Mouse (Mus musculus) adrenal gland (tissue): ENCODE measurements around the gene Syap1.
"Not testable (repeated sequence)": the region's sequence is repeated elsewhere in the genome, so short reads cannot be mapped to it uniquely, and the experiment has no call there.

ENCODE experiments used
- intact Hi-C: fragments of 180-260 bp; cut with DNase I; formaldehyde crosslinking; loops from one replicate; pipeline ENCODE4 v1.15.1; 2025
- microRNA-seq, 2 experiments: library from miRNA; unstranded; fragments of <30 nt; microRNA quantifications; one replicate each; pipeline ENCODE4; 2019

Syap1 gene

GRCm38 (mm10) chrX:162831036-162831435 is 57.2 kb downstream of the Syap1 start:
- intact Hi-C loops, result no loop called here

DNA sequence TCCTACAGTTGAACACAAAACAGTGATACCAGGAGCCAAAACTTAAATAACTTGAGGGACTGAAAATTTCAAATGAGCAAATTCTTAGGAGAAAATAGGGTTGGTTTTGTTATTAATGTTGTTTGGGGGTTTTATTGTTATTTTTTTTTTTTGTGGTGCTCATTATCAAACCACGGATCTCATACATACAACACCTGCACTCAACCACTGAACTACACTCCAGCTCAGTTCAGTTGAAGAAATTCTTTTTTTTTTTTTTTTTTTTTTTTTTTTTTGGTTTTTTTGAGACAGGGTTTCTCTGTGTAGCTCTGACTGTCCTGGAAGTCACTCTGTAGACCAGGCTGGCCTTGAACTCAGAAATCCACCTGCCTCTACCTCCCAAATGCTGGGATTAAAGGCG is 57.9 kb downstream of the Syap1 start:
- intact Hi-C loops, result not testable (repeated sequence)

GRCm38 (mm10) chrX:162829741-162830140 is 58.5 kb downstream of the Syap1 start:
- intact Hi-C loops, result no loop called here

DNA sequence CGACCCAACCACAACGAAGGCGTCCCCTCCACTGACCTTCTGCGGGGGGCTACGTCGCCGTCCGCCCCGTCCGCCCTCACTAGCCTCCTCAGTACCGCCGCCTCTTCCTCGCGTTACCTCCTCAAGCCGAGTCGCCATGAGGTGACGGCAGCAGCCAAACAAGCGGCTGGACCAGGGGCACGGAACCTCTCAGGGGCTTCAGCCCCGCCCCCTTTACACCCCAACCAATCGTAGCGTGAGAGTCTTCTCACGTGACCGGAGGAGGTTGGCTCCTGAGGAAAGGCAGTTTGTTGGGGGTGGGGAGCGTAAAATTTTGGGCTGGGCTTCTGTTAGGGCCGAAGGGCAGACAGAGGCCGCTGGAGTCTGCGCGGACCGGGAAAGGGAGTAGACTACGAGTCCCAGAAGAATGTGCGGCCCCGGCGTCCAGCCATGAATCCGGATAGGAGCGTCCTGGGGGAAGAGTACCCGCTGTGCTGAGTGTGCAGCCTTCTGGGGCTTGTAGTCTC is 59.0 kb downstream of the Syap1 start, which contains the start of gene Txlng:
TSS of gene Txlng (minus strand) at position 252 of the 506 bp plus-strand sequence.
- intact Hi-C loops, result no loop called here

DNA sequence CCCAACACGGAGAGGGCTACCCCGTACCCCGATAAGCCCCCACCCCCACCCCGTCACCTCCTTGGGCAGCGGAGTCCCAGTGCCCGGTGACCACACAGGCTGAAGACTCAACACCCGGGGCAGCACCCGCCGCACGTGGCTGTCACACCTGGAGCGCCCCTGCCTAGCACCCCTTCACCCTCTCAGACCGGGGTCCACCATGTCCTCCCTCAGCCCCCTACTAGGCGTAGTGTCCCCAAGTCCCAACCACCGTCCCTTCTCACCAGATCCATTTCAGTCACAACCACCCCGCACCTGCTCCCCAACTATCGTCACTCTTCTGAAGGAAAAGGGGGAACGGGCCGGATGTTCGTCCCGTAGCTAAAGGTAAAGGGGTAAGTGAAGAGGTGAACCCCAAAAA is 59.5 kb downstream of the Syap1 start:
- intact Hi-C loops, result no loop called here

DNA sequence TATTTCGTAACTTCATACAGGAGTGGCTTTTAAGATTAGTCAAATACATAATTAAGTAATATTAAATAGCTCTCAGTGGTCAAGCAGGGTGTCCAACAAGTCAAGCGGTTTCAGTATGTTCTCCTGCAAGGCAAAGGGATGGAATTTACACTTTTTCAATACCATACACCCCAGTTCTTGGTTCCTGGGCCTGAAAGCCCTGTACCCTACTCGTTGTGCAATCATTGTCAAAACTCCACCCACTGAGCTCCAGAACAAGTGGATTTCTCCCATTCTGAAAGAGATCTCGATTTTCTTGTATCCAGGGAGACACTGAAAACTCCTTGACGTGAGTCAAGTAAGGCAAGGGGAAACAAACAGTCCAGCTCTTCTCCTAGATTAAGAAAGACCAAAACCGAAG is 60.2 kb downstream of the Syap1 start:
- intact Hi-C loops, result no loop called here

Small RNA genes within 50 kb of the gene (microRNA-seq; reads per million reads assigned to microRNA genes)
- 0 reads per million in 2 experiments for gene Mir3473a
